Mouse (Mus musculus) CD8-positive naive resting alpha-beta T cell, adult 2 months (primary cell): ENCODE results near the gene Maff.
A peak's percentile ranks its signal among the peaks of the same experiment; 100 is the strongest.

Experiments
- DNase-seq, 2 experiments: peaks; one replicate each; pipeline ENCODE4 v3.0.0; 2022; ENCODE audit warnings: low read depth in 2 of 2, low spot score in 2 of 2

Gene Maff

GRCm38 (mm10) chr15:79346051-79346793 is at the start of gene Maff:
Maff (plus strand) TSS chr15:79346621.
- no peak for DNase-seq

GRCm38 (mm10) chr15:79298553-79298952 is 47.9 kb upstream of the Maff start:
- DNase-seq: no peak

- no peak for DNase-seq
These were observed 46.8 kb upstream of the Maff start for GRCm38 (mm10) chr15:79299563-79300155.

- no peak for DNase-seq
These were observed 42.7 kb upstream of the Maff start for GRCm38 (mm10) chr15:79303725-79304124.

GRCm38 (mm10) chr15:79304832-79305231 is 41.6 kb upstream of the Maff start:
- no peak for DNase-seq

GRCm38 (mm10) chr15:79306043-79306637 is 40.3 kb upstream of the Maff start:
- DNase-seq: no peak

GRCm38 (mm10) chr15:79307861-79308260 is 38.6 kb upstream of the Maff start:
- DNase-seq: no peak

- DNase-seq: no peak
These were observed 32.5 kb upstream of the Maff start for GRCm38 (mm10) chr15:79313848-79314369.

GRCm38 (mm10) chr15:79321733-79322190 is 24.7 kb upstream of the Maff start:
- no peak for DNase-seq

- no peak for DNase-seq
These were observed 24.0 kb upstream of the Maff start for GRCm38 (mm10) chr15:79322281-79322990.

- peak; percentile 29 to 33 for DNase-seq
These were observed 23.2 kb upstream of the Maff start for GRCm38 (mm10) chr15:79322991-79323790.

GRCm38 (mm10) chr15:79323791-79324155 is 22.6 kb upstream of the Maff start:
- no peak for DNase-seq

- DNase-seq: no peak
These were observed 22.0 kb upstream of the Maff start for GRCm38 (mm10) chr15:79324373-79324772.

- no peak for DNase-seq
These were observed 20.7 kb upstream of the Maff start for GRCm38 (mm10) chr15:79325742-79326141.

- no peak for DNase-seq
These were observed 20.2 kb upstream of the Maff start for GRCm38 (mm10) chr15:79326264-79326663.

GRCm38 (mm10) chr15:79326971-79327961 is 19.2 kb upstream of the Maff start:
- DNase-seq: no peak

- DNase-seq: peak; percentile 88 to 91
These were observed 18.1 kb upstream of the Maff start, which contains the start of gene Pla2g6 for GRCm38 (mm10) chr15:79328058-79328938. Pla2g6 (minus strand) TSS chr15:79328390.

- no peak for DNase-seq
These were observed 17.5 kb upstream of the Maff start for GRCm38 (mm10) chr15:79328939-79329275.
